Mouse (Mus musculus): ENCODE data around the gene Med12l. TPM values are rescaled to one million over a fixed set of nuclear protein-coding genes. Genes with fewer than 3 reads are reported as not detected.
A peak's percentile ranks its signal among the peaks of the same experiment; 100 is the strongest.

Gene Med12l
- 10 to 100 TPM; 46.5 to 52.0 TPM for total RNA-seq (2021)
- long read RNA-seq, experiment 1, partial matches to known transcripts: 5 of 12 reads
- long read RNA-seq, experiment 1, other reads (novel, unspliced or antisense): 7 of 12 reads
- long read RNA-seq, experiment 2, partial matches to known transcripts: 7 of 19 reads
- long read RNA-seq, experiment 2, other reads (novel, unspliced or antisense): 12 of 19 reads

GRCm38 (mm10) chr3:59005271-59005995, at the start of gene Med12l:
Med12l (plus strand) TSS chr3:59005825.
- intact Hi-C loops (cut with DNase I): loop anchor here (5.0 kb wide), 3 partner anchors 218 to 428 kb away; partner anchors contain the start of genes Selenot and Siah2
- no peak; the same call in 1 of the 2 replicates for TF ChIP-seq CTCF (IDR thresholded peaks at IDR 0.05)

GRCm38 (mm10) chr3:58961166-58961565, 44.5 kb upstream of the Med12l start:
- no peak for DNase-seq (ENCODE audit: extremely low spot score in 1 of 2, low spot score in 2 of 2)
- intact Hi-C loops (cut with DNase I): no loop called here
- H3K27ac ChIP-seq: no peak overlapping the region
- TF ChIP-seq CTCF (IDR thresholded peaks at IDR 0.05): no peak
- no peak overlapping the region for H3K4me3 ChIP-seq

More at GRCm38 (mm10) chr3:59005271-59005995, at the start of gene Med12l:
- H3K4me3 ChIP-seq: peak within 1 kb of the TSS; percentile 68
- peak; percentile 89 to 91 for DNase-seq (ENCODE audit: extremely low spot score in 1 of 2, low spot score in 2 of 2)
- peak within 1 kb of the TSS; percentile 98 for H3K27ac ChIP-seq

- intact Hi-C loops (cut with DNase I): no loop called here
Measured at GRCm38 (mm10) chr3:58977413-58977812, 28.2 kb upstream of the Med12l start.

GRCm38 (mm10) chr3:58977906-58978622, 27.6 kb upstream of the Med12l start:
- Histone ChIP-seq H3K4me3 (no peak overlapping the region), H3K27ac (no peak overlapping the region)
- TF ChIP-seq CTCF (IDR thresholded peaks at IDR 0.05): no peak
- intact Hi-C loops (cut with DNase I): no loop called here
- no peak for DNase-seq (ENCODE audit: extremely low spot score in 1 of 2, low spot score in 2 of 2)

More at GRCm38 (mm10) chr3:58977413-58977812, 28.2 kb upstream of the Med12l start:
- Histone ChIP-seq H3K27ac (no peak overlapping the region), H3K4me3 (no peak overlapping the region)
- no peak for TF ChIP-seq CTCF (IDR thresholded peaks at IDR 0.05)
- DNase-seq (ENCODE audit: extremely low spot score in 1 of 2, low spot score in 2 of 2): no peak

- TF ChIP-seq CTCF (IDR thresholded peaks at IDR 0.05): no peak
- Histone ChIP-seq H3K27ac (no peak overlapping the region), H3K4me3 (no peak overlapping the region)
- intact Hi-C loops (cut with DNase I): no loop called here
- DNase-seq (ENCODE audit: extremely low spot score in 1 of 2, low spot score in 2 of 2): no peak
Measured at GRCm38 (mm10) chr3:58980579-58980978, 25.0 kb upstream of the Med12l start.

- 0 out of 2 replicates have a peak overlapping the region, but pooled peaks have one; percentile 26 for H3K4me3 ChIP-seq
- intact Hi-C loops (cut with DNase I): loop anchor here (1.0 kb wide), 1 partner anchor 76 kb away; no protein-coding TSS in a partner anchor
- H3K27ac ChIP-seq: no peak overlapping the region
- TF ChIP-seq CTCF (IDR thresholded peaks at IDR 0.05): peak; percentile 94
- peak; percentile 60 to 64 for DNase-seq (ENCODE audit: extremely low spot score in 1 of 2, low spot score in 2 of 2)
Measured at GRCm38 (mm10) chr3:58982896-58983837, 22.5 kb upstream of the Med12l start.

- intact Hi-C loops (cut with DNase I): no loop called here
- no peak for DNase-seq (ENCODE audit: extremely low spot score in 1 of 2, low spot score in 2 of 2)
- TF ChIP-seq CTCF (IDR thresholded peaks at IDR 0.05): no peak
- no peak overlapping the region for H3K4me3 ChIP-seq
- no peak overlapping the region for H3K27ac ChIP-seq
Measured at GRCm38 (mm10) chr3:58983838-58984598, 21.6 kb upstream of the Med12l start.

- Histone ChIP-seq H3K27ac (no peak overlapping the region), H3K4me3 (no peak overlapping the region)
- no peak for TF ChIP-seq CTCF (IDR thresholded peaks at IDR 0.05)
- intact Hi-C loops (cut with DNase I): no loop called here
- DNase-seq (ENCODE audit: extremely low spot score in 1 of 2, low spot score in 2 of 2): no peak
Measured at GRCm38 (mm10) chr3:58985816-58986215, 19.8 kb upstream of the Med12l start.

GRCm38 (mm10) chr3:58989374-58989773, 16.3 kb upstream of the Med12l start:
- intact Hi-C loops (cut with DNase I): no loop called here
- H3K4me3 ChIP-seq: no peak overlapping the region
- no peak for TF ChIP-seq CTCF (IDR thresholded peaks at IDR 0.05)
- no peak overlapping the region for H3K27ac ChIP-seq
- DNase-seq (ENCODE audit: extremely low spot score in 1 of 2, low spot score in 2 of 2): no peak

- intact Hi-C loops (cut with DNase I): no loop called here
- no peak for DNase-seq (ENCODE audit: extremely low spot score in 1 of 2, low spot score in 2 of 2)
- Histone ChIP-seq H3K4me3 (no peak overlapping the region), H3K27ac (no peak overlapping the region)
- no peak for TF ChIP-seq CTCF (IDR thresholded peaks at IDR 0.05)
Measured at GRCm38 (mm10) chr3:58990556-58990955, 15.1 kb upstream of the Med12l start.
